Mouse (Mus musculus) liver, embryonic 14.5 days (tissue): ENCODE results near the gene Hspa12b. TPM values are rescaled to one million over a fixed set of nuclear protein-coding genes. Genes with fewer than 3 reads are reported as not detected.
A peak's percentile ranks its signal among the peaks of the same experiment; 100 is the strongest.

ENCODE experiments used
- ATAC-seq: fragments of 200-750 bp; cut with Nextera tagmentation; 2 replicates; pipeline ENCODE4 v1.8.0; 2017; ENCODE audit warnings: moderate number of reproducible peaks, mild to moderate bottlenecking, moderate library complexity; ENCODE audit not compliant: insufficient read depth
- DNase-seq, 3 experiments: peaks; one replicate each; pipeline ENCODE4 v3.0.0-alpha.2; 2012 to 2013; ENCODE audit warnings: low read depth in 3 of 3, low spot score in 3 of 3
- H3K27ac ChIP-seq: fragments of 300-500 bp; sonication (generic); 2 replicates; pipeline ENCODE4 v1.5.1; 2014; ENCODE audit warnings: moderate library complexity, mild to moderate bottlenecking, control low read depth, inconsistent platforms
- H3K27me3 ChIP-seq: fragments of 300-500 bp; sonication (generic); 2 replicates; pipeline ENCODE4 v1.6.1; 2014; ENCODE audit warnings: mild to moderate bottlenecking, low read length, moderate library complexity; ENCODE audit not compliant: control insufficient read depth, insufficient read depth
- H3K36me3 ChIP-seq: fragments of 300-500 bp; sonication (generic); replicated peaks from 2 replicates; pipeline ENCODE4 v1.6.1; 2014; ENCODE audit warnings: low read depth; ENCODE audit not compliant: control insufficient read depth, insufficient read depth
- H3K4me1 ChIP-seq, 2 experiments: fragments of 200-500 bp in 1 of 2; fragments of 300-500 bp in 1 of 2; sonication (generic) in 1 of 2; replicated peaks; 2 replicates each; pipeline ENCODE4 v1.6.1; 2012 to 2014; ENCODE audit warnings: antibody characterized with exemption in 1 of 2, inconsistent platforms in 1 of 2, low read length in 1 of 2; ENCODE audit not compliant: control insufficient read depth in 2 of 2, insufficient read depth in 2 of 2
- H3K4me2 ChIP-seq: fragments of 300-500 bp; sonication (generic); 2 replicates; pipeline ENCODE4 v1.6.1; 2014; ENCODE audit warnings: low read depth, mild to moderate bottlenecking, control low read depth, moderate library complexity
- H3K4me3 ChIP-seq, 2 experiments: fragments of 200-500 bp in 1 of 2; fragments of 300-500 bp in 1 of 2; sonication (generic) in 1 of 2; 2 replicates each; pipeline ENCODE4 v1.5.1; 2012 to 2014; ENCODE audit warnings: low read depth in 2 of 2, low read length in 2 of 2, mild to moderate bottlenecking in 2 of 2, control low read depth in 1 of 2, inconsistent platforms in 1 of 2, moderate library complexity in 1 of 2; ENCODE audit not compliant: insufficient read depth in 1 of 2
- H3K9ac ChIP-seq: fragments of 300-500 bp; sonication (generic); replicated peaks from 2 replicates; pipeline ENCODE4 v1.6.1; 2014; ENCODE audit warnings: mild to moderate bottlenecking, control low read depth, moderate library complexity
- H3K9me3 ChIP-seq: fragments of 300-500 bp; sonication (generic); 2 replicates; pipeline ENCODE4 v1.6.1; 2016; ENCODE audit warnings: low read length, mixed read lengths; ENCODE audit not compliant: control insufficient read depth
- CTCF ChIP-seq: IDR thresholded peaks from 2 replicates; pipeline ENCODE4 v1.5.1; 2016; ENCODE audit warnings: antibody characterized with exemption, low read depth, control low read depth
- EP300 ChIP-seq: IDR thresholded peaks from 2 replicates; pipeline ENCODE4 v1.6.1; 2016; ENCODE audit warnings: antibody characterized with exemption, low read depth
- WGBS: fragments of 180-500 bp; shearing (Covaris S2); extraction: QIAGEN DNeasy Blood & Tissue Kit; methylation state at CpG from one replicate; pipeline ENCODE4 v1.1.7; 2014; ENCODE audit not compliant: insufficient replicate concordance; 5-methylcytosine and 5-hydroxymethylcytosine counted together
- polyA plus RNA-seq, 2 experiments: library from polyadenylated mRNA; depleted of rRNA in 1 of 2; stranded (reverse) in 1 of 2; unstranded in 1 of 2; fragments of >200 nt; fragmentation: Nextera tagmentation in 1 of 2; extraction: Ambion mirVana in 1 of 2; gene quantifications; 2 replicates each; pipeline versions ENCODE4 v1.2.1 to v1.2.3; 2012 to 2014

The Hspa12b gene
- polyA plus RNA-seq, 2 experiments = 0.71 to 2.1 TPM

DNA sequence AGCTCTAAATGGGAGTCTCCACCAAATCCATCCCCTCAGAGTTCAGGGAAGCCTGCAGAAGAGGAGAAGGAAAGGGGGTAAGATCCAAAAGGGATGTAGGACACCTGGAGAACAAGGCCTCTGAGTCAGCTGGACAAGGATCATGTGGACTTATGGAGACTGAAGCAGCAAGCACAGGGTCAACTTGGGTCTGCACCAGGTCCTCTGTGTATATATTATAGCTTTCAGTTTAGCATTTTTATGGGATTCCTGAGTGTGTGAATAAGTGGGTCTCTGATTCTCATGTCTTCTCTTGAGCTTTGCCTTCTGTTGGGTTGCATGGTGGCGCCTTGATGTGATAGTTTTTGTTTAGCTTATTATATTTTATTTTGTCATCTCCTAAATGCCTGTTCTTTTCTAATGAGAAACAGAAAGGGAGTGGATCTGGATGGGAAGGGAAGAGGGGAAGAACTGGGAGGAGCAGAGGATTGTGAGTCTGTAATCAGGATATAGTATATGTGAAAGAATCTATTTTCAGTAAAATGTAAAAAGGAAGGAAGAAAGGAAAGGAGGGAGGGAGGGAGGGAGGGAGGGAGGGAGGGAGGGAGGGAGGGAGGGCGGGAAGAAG lies 8.0 kb upstream of the Hspa12b start:
- ATAC-seq (no peak), DNase-seq (no peak)
- Histone ChIP-seq H3K9ac (no peak overlapping the region), H3K4me2 (no peak overlapping the region), H3K9me3 (no peaks in the 10 kb centered on the region), H3K4me3 (no peak overlapping the region), H3K27me3 (no peaks in the 10 kb centered on the region; the same call in 1 of the 2 replicates), H3K4me1 (0 out of 4 replicates have a peak, but pooled peaks cover 0 to 3% of the 10 kb centered on the region in 2 experiments), H3K27ac (no peak overlapping the region), H3K36me3 (no peaks in the 10 kb centered on the region)
- TF ChIP-seq CTCF (no peak), EP300 (no peak)
- WGBS = 49% methylated on average over 2 of the region's 2 CpGs

DNA sequence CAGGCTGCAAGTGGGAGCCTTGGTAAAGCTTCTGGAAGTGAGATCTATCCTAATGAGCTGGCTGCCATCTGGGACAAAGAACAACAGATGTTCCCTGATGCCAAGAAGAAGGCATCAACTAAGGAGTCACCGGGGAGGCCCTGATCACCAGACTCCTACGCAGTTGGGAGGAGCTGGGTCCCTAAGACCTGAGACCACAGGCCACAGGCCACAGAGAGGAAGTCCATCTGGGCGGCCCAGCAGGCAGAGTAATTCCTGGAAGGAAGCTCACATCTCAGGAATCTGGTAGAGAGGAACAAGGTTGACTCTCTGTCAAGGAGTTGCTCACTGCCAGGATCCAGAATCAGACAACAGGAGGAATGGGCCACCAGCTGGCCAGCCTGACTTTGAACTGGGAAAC lies 2.9 kb upstream of the Hspa12b start:
- DNase-seq (no peak), ATAC-seq (no peak)
- H3K4me2 ChIP-seq = no peak overlapping the region
- no peaks in the 10 kb centered on the region for H3K9me3 ChIP-seq
- H3K4me3 ChIP-seq = no peak overlapping the region
- no peak overlapping the region for H3K27ac ChIP-seq
- H3K4me1 ChIP-seq = peaks cover 33 to 38% of the 10 kb centered on the region in 2 experiments
- H3K36me3 ChIP-seq = no peaks in the 10 kb centered on the region
- H3K27me3 ChIP-seq = no peaks in the 10 kb centered on the region; the same call in 1 of the 2 replicates
- WGBS = 22% methylated on average over 3 of the region's 3 CpGs
- no peak overlapping the region for H3K9ac ChIP-seq
- TF ChIP-seq EP300 = no peak
- TF ChIP-seq CTCF = no peak

DNA sequence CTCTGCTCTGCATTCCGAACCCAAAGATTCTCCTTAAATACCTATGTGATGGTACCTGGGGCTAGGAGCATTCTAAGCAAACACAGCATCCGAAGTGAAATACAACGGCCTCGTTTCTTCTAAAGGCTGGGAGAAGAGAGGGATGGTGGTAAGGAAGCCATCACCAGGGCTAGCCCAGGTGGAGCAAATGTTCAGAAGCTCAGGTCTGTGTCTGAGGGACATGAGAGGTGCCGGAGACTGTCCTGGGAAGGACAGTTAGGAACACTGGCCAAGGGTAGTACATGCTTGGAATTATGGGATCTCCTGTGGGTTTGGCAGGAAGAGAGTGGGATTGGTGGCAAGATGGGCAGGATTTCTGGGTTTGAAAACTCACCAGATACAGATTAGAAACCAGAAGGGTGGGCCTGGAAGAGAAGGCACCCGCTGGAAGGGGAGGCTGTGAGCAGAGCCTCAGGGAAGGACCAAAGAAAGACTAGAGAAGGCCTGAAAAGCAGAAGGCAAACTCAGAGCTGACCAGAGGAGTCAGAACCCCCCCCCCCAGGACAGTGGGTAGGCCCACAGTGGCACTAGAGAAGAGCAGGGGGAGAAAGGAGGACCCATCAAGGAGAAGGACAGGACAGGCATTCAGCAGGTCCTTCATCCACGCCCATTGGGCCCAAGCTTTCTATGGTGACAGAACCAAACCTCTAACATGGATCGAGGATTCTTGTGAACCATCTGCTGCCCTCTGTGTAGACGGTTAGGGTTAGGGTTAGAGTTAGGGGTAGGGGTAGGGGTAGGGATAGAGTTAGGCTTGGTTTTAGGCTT lies 1.7 kb upstream of the Hspa12b start:
- TF ChIP-seq CTCF (no peak), EP300 (no peak)
- Histone ChIP-seq H3K4me3 (no peak overlapping the region), H3K9ac (no peak overlapping the region), H3K9me3 (no peaks in the 10 kb centered on the region), H3K27ac (no peak overlapping the region), H3K36me3 (no peaks in the 10 kb centered on the region), H3K4me1 (peaks cover 43 to 48% of the 10 kb centered on the region in 2 experiments), H3K27me3 (no peaks in the 10 kb centered on the region; the same call in 1 of the 2 replicates), H3K4me2 (no peak overlapping the region)
- 79% methylated on average over 9 of the region's 9 CpGs for WGBS
- ATAC-seq (no peak), DNase-seq (no peak)

DNA sequence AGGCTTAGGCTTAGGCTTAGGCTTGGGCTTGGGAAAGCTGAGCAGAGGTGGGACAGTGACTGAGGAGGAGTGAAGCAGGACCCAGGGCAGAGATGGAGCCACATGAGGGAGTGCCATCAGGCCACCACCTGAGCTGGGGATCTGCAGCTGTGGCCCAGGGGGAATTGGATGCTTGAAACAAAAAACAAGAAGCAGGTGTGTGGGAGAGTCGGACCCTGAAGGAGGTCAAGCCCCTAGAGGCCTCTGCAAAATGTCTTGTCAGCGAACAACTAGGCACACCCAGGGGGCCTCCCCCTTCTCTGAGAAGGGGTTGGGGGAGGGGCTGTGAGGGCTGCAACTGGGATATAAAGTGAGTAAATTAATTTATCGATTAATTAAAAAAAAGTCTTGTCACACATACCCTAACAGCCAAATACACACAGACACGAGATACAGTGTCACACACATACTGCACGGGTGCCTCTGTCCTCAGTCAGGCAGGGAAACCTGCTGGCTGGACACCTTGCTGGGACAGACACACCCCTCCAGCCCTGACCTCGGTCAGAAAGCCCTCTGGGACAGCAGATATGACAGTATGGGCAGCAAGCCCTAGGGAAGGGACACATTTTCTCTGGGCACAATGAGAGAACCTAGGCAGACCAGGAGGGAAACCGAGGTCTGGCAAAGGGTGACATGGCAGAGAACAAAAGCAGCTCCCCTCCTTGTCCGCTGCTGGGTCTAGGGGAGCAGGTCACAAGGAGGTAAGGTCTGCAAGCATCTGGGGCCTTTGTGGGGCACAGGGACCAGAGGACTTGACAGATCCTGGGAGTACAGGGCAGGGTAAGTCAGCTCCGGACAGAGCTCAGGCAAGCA lies 890 bp upstream of the Hspa12b start:
- no peak overlapping the region for H3K4me3 ChIP-seq
- H3K27ac ChIP-seq = no peak overlapping the region
- H3K4me1 ChIP-seq = peaks cover 47 to 53% of the 10 kb centered on the region in 2 experiments
- TF ChIP-seq EP300 (no peak), CTCF (no peak)
- H3K9me3 ChIP-seq = no peaks in the 10 kb centered on the region
- peak overlapping the region; percentile 14; the same call in 1 of the 2 replicates for H3K9ac ChIP-seq
- H3K4me2 ChIP-seq = peak overlapping the region; percentile 85; the same call in 1 of the 2 replicates
- DNase-seq (no peak), ATAC-seq (no peak)
- no peaks in the 10 kb centered on the region; the same call in 1 of the 2 replicates for H3K27me3 ChIP-seq
- 59% methylated on average over 9 of the region's 9 CpGs for WGBS
- H3K36me3 ChIP-seq = no peaks in the 10 kb centered on the region
